Mouse (Mus musculus) hindbrain, embryonic 13.5 days (tissue): ENCODE measurements around the gene Olfr1051. TPM values are rescaled to one million over a fixed set of nuclear protein-coding genes. Genes with fewer than 3 reads are reported as not detected.
"Not testable (repeated sequence)": the region's sequence is repeated elsewhere in the genome, so short reads cannot be mapped to it uniquely, and the experiment has no call there.

Experiments used
- ATAC-seq: fragments of 200-750 bp; cut with Nextera tagmentation; 2 replicates; pipeline ENCODE4 v1.8.0; 2017; ENCODE audit warnings: moderate TSS enrichment; ENCODE audit not compliant: low FRiP score
- H3K27ac ChIP-seq: fragments of 300-500 bp; sonication (generic); 2 replicates; pipeline ENCODE4 v1.5.1; 2015; ENCODE audit warnings: inconsistent platforms, mild to moderate bottlenecking, moderate library complexity
- H3K27me3 ChIP-seq: fragments of 300-500 bp; sonication (generic); 2 replicates; pipeline ENCODE4 v1.6.1; 2015; ENCODE audit warnings: mild to moderate bottlenecking, inconsistent platforms
- H3K36me3 ChIP-seq: fragments of 300-500 bp; sonication (generic); 2 replicates; pipeline ENCODE4 v1.6.1; 2015; ENCODE audit warnings: mild to moderate bottlenecking, inconsistent platforms
- H3K4me1 ChIP-seq: fragments of 300-500 bp; sonication (generic); replicated peaks from 2 replicates; pipeline ENCODE4 v1.6.1; 2015; ENCODE audit warnings: inconsistent platforms
- H3K4me2 ChIP-seq: fragments of 300-500 bp; sonication (generic); 2 replicates; pipeline ENCODE4 v1.6.1; 2015; ENCODE audit warnings: inconsistent platforms, mild to moderate bottlenecking, moderate library complexity
- H3K4me3 ChIP-seq: fragments of 300-500 bp; sonication (generic); 2 replicates; pipeline ENCODE4 v1.5.1; 2015; ENCODE audit warnings: mild to moderate bottlenecking, inconsistent platforms
- H3K9ac ChIP-seq: fragments of 300-500 bp; sonication (generic); 2 replicates; pipeline ENCODE4 v1.6.1; 2015; ENCODE audit warnings: mild to moderate bottlenecking, inconsistent platforms
- H3K9me3 ChIP-seq: fragments of 300-500 bp; sonication (generic); 2 replicates; pipeline ENCODE4 v1.6.1; 2016; ENCODE audit warnings: inconsistent platforms
- WGBS: fragments of 180-500 bp; shearing (Covaris S2); methylation state at CpG from one replicate; pipeline ENCODE4 v1.1.7; 2015; 5-methylcytosine and 5-hydroxymethylcytosine counted together
- polyA plus RNA-seq: library from polyadenylated mRNA; unstranded; fragments of >200 nt; fragmentation: Nextera tagmentation; extraction: Ambion mirVana; gene quantifications from 2 replicates; pipeline ENCODE4 v1.2.1, GENCODE M21; 2015

The Olfr1051 gene
- polyA plus RNA-seq, result not detected in 2 replicates

DNA sequence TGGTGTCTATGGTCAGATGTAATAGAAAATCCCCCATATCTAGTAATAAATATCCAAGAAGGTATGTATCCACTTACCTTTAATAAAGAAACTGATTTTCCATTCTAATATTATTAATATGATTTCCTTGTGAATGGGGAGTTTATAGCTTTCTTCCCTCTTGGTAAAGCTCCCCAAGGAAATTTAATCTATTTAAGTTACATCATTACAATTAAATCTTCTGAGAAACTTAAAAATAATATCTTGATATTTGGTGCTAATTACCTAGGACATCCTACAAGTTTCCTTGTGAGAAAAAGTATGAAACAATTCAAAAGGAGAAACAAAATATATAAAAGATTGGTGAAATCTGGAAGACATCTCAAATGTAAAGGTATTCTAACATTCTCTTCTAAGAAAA is at the start of gene Olfr1051:
Gene Olfr1051, minus strand, starts transcription at position 101 of the 400 bp plus-strand sequence.
- not testable (repeated sequence) for ATAC-seq, H3K9me3 ChIP-seq, H3K27ac ChIP-seq

DNA sequence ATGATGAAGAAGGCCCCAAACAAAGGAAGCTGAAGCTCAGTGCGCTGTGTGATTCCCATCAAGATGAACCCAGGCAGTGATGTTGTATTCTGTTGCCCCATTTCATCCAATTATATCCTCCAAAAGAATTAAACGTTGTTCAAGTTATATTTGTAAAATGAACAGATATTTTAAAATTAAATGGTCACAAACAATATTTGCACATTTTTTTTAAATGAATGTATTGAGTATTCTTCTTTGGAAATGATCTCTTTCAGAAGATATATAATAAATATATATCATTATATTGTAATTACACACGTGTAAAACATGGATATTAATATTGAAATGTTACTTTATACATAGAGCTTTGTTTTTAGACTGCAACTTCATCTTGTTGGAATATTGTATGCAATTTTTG is 36.3 kb upstream of the Olfr1051 start, which contains the start of gene Olfr1053:
Gene Olfr1053, minus strand, starts transcription at position 101 of the 400 bp plus-strand sequence.
- WGBS, result 68% methylated on average over 3 of the region's 3 CpGs

More for the DNA sequence above, at the start of gene Olfr1051:
- not testable (repeated sequence) for H3K27me3 ChIP-seq, H3K4me3 ChIP-seq, H3K9ac ChIP-seq, H3K36me3 ChIP-seq, H3K4me2 ChIP-seq, H3K4me1 ChIP-seq

DNA sequence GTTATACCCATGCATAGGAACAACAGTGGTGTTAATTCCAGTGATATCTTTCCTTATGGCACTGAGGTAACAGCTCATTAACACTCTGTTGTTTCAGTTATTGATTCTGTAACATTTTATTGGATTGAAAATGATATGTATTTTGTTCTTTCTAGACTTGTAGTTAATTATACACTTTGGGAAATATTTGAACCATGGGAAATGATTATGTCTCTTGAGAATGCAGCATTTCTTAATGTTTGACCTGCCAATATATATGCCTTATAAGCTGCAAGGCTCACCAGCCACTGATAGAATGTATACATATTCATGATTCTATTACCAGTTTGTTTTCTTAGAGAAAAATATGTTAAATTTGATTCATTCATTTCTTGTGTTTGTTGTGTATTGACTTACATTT is 13.3 kb upstream of the Olfr1051 start, which contains the start of gene Olfr1052:
Gene Olfr1052, plus strand, starts transcription at position 301 of the 400 bp plus-strand sequence.
- Histone ChIP-seq H3K27me3 (no peaks in the 10 kb centered on the region), H3K4me3 (no peak within 1 kb of the TSS), H3K9ac (no peak within 1 kb of the TSS), H3K4me2 (no peak within 1 kb of the TSS), H3K36me3 (no peaks in the 10 kb centered on the region), H3K9me3 (no peaks in the 10 kb centered on the region), H3K27ac (no peak within 1 kb of the TSS), H3K4me1 (no peaks in the 10 kb centered on the region)
- ATAC-seq, result no peak

More for the DNA sequence above, 36.3 kb upstream of the Olfr1051 start, which contains the start of gene Olfr1053:
- Histone ChIP-seq H3K4me1 (no peaks in the 10 kb centered on the region), H3K9ac (no peak within 1 kb of the TSS), H3K27me3 (no peaks in the 10 kb centered on the region), H3K27ac (no peak within 1 kb of the TSS), H3K9me3 (no peaks in the 10 kb centered on the region), H3K4me2 (no peak within 1 kb of the TSS), H3K36me3 (no peaks in the 10 kb centered on the region), H3K4me3 (no peak within 1 kb of the TSS)
- ATAC-seq, result no peak

DNA sequence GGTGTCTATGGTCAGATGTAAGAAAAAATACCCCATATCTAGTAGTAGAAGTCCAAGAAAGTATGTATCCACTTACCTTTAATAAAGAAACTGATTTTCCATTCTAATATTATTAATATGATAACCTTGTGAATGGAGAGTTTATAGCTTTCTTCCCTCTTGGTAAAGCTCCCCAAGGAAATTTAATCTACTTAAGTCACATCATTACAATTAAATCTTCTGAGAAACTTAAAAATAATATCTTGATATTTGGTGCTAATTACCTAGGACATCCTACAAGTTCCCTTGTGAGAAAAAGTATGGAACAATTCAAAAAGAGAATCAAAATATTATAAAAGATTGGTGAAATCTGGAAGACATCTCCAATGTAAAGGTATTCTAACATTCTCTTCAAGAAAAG is 20.7 kb downstream of the Olfr1051 start, which contains the start of gene Olfr1049:
Gene Olfr1049, minus strand, starts transcription at position 101 of the 400 bp plus-strand sequence.
- not testable (repeated sequence) for H3K27ac ChIP-seq, H3K9me3 ChIP-seq, ATAC-seq, H3K4me2 ChIP-seq, H3K27me3 ChIP-seq, H3K9ac ChIP-seq, H3K4me1 ChIP-seq, H3K4me3 ChIP-seq, H3K36me3 ChIP-seq

DNA sequence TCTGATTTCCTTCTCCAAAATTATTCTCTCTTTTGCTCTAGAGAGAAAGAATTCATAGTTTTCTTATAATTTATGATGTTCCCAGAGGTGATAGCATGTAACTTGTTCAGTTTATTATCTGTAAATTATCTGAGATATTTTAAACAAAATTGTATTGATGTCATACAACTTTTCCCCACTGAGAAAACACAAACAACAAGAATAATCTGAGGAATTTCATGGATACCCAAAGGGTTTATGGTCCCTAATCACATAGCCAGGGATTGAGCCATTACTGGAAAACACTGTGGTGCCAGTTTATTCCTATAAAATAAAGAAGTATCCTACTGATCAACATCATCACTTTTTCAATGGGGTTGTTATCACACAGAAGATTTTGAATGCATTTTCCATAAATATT is 38.7 kb downstream of the Olfr1051 start, which contains the start of gene Olfr1048:
Gene Olfr1048, minus strand, starts transcription at position 101 of the 400 bp plus-strand sequence.
- ATAC-seq, result no peak
- H3K27me3 ChIP-seq, result no peaks in the 10 kb centered on the region
- no peak within 1 kb of the TSS for H3K9ac ChIP-seq
- H3K36me3 ChIP-seq, result no peaks in the 10 kb centered on the region
- H3K4me2 ChIP-seq, result no peak within 1 kb of the TSS
- H3K4me3 ChIP-seq, result no peak within 1 kb of the TSS
- H3K27ac ChIP-seq, result no peak within 1 kb of the TSS
- H3K9me3 ChIP-seq, result no peaks in the 10 kb centered on the region
- H3K4me1 ChIP-seq, result no peaks in the 10 kb centered on the region

DNA sequence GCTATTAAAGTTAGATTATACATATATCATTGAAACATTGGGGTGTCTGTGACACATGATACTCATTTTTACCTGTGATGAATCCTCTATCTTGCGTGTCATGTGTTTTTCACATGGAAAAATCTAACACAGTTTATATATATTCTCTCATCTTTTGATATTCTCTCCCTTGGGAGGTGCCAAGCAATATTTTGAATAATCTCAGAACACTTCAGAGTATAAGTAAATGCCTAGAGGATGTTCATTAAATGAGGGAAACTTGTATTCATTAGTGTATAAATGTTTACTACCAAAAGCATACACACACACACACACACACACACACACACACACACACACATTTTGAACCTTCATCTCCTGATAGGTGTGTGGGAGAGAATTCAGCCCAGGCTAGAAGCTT is 47.6 kb downstream of the Olfr1051 start, which contains the start of gene Olfr1047:
Gene Olfr1047, minus strand, starts transcription at position 101 of the 400 bp plus-strand sequence.
- H3K27ac ChIP-seq, result no peak within 1 kb of the TSS
- no peaks in the 10 kb centered on the region for H3K36me3 ChIP-seq
- no peak within 1 kb of the TSS for H3K4me2 ChIP-seq
- no peak for ATAC-seq
- H3K9me3 ChIP-seq, result no peaks in the 10 kb centered on the region
- H3K4me1 ChIP-seq, result no peaks in the 10 kb centered on the region
- H3K4me3 ChIP-seq, result no peak within 1 kb of the TSS
- no peak within 1 kb of the TSS for H3K9ac ChIP-seq
- WGBS, result 100% methylated on average over 1 of the region's 1 CpGs
- no peaks in the 10 kb centered on the region for H3K27me3 ChIP-seq

Other genes starting within 250 kb of the Olfr1051 start
- gene Olfr1034, start 233.2 kb downstream of the Olfr1051 start, polyA plus RNA-seq, result not detected in 2 replicates
- not detected in 2 replicates for gene Olfr1036, start 205.1 kb downstream of the Olfr1051 start, polyA plus RNA-seq
- not detected in 2 replicates for gene Olfr1037, start 191.7 kb downstream of the Olfr1051 start, polyA plus RNA-seq
- not detected in 2 replicates for gene Olfr1039, start 143.2 kb downstream of the Olfr1051 start, polyA plus RNA-seq
- not detected in 2 replicates for gene Olfr1040, start 132.4 kb downstream of the Olfr1051 start, polyA plus RNA-seq
- gene Olfr1042, start 117.2 kb downstream of the Olfr1051 start, polyA plus RNA-seq, result not detected in 2 replicates
- gene Olfr1043, start 111.6 kb downstream of the Olfr1051 start, polyA plus RNA-seq, result not detected in 2 replicates
- gene Olfr1044, start 101.3 kb downstream of the Olfr1051 start, polyA plus RNA-seq, result not detected in 2 replicates
- not detected in 2 replicates for gene Olfr52, start 93.4 kb downstream of the Olfr1051 start, polyA plus RNA-seq
- gene Olfr1045, start 76.1 kb downstream of the Olfr1051 start, polyA plus RNA-seq, result not detected in 2 replicates
- not detected in 2 replicates for gene Olfr1046, start 59.8 kb downstream of the Olfr1051 start, polyA plus RNA-seq
- gene Olfr1047, start 47.7 kb downstream of the Olfr1051 start, polyA plus RNA-seq, result not detected in 2 replicates
- not detected in 2 replicates for gene Olfr1048, start 38.8 kb downstream of the Olfr1051 start, polyA plus RNA-seq
- not detected in 2 replicates for gene Olfr1049, start 20.8 kb downstream of the Olfr1051 start, polyA plus RNA-seq
- gene Olfr1052, start 13.4 kb upstream of the Olfr1051 start, polyA plus RNA-seq, result not detected in 2 replicates
- not detected in 2 replicates for gene Olfr1053, start 36.2 kb upstream of the Olfr1051 start, polyA plus RNA-seq
- gene Olfr1054, start 56.3 kb upstream of the Olfr1051 start, polyA plus RNA-seq, result not detected in 2 replicates
- gene Olfr1055, start 71.2 kb upstream of the Olfr1051 start, polyA plus RNA-seq, result not detected in 2 replicates
- gene Olfr1056, start 83.4 kb upstream of the Olfr1051 start, polyA plus RNA-seq, result not detected in 2 replicates
- gene Olfr1057, start 99.3 kb upstream of the Olfr1051 start, polyA plus RNA-seq, result not detected in 2 replicates
- not detected in 2 replicates for gene Olfr1058, start 109.5 kb upstream of the Olfr1051 start, polyA plus RNA-seq
- not detected in 2 replicates for gene Olfr1061, start 135.0 kb upstream of the Olfr1051 start, polyA plus RNA-seq
- gene Olfr1062, start 147.7 kb upstream of the Olfr1051 start, polyA plus RNA-seq, result not detected in 2 replicates
- gene Olfr1065, start 171.5 kb upstream of the Olfr1051 start, polyA plus RNA-seq, result not detected in 2 replicates
- gene Olfr1066, start 177.2 kb upstream of the Olfr1051 start, polyA plus RNA-seq, result not detected in 2 replicates
- gene Olfr228, start 208.3 kb upstream of the Olfr1051 start, polyA plus RNA-seq, result not detected in 2 replicates
- gene Olfr1076, start 229.4 kb upstream of the Olfr1051 start, polyA plus RNA-seq, result not detected in 2 replicates